Mouse (Mus musculus) ES-Bruce4 (cell line): ENCODE data around the gene Kcne4. TPM values are rescaled to one million over a fixed set of nuclear protein-coding genes. Genes with fewer than 3 reads are reported as not detected.

Experiments used
- H3K27ac ChIP-seq: 2 replicates; pipeline ENCODE4 v1.5.1; 2012; ENCODE audit warnings: low read length, inconsistent platforms; ENCODE audit not compliant: insufficient read depth
- H3K27me3 ChIP-seq: 2 replicates; pipeline ENCODE4 v1.6.1; 2012; ENCODE audit warnings: mild to moderate bottlenecking, low read length, inconsistent platforms; ENCODE audit not compliant: control insufficient read depth, poor library complexity, insufficient read depth, severe bottlenecking
- H3K36me3 ChIP-seq: 2 replicates; pipeline ENCODE4 v1.6.1; 2012; ENCODE audit warnings: inconsistent platforms, mild to moderate bottlenecking, low read length, moderate library complexity; ENCODE audit not compliant: control insufficient read depth, poor library complexity, insufficient read depth, severe bottlenecking
- H3K4me1 ChIP-seq: one replicate; pipeline ENCODE4 v1.8.1; 2011; ENCODE audit warnings: low read length; ENCODE audit not compliant: control insufficient read depth, insufficient read depth
- H3K4me3 ChIP-seq: 2 replicates; pipeline ENCODE4 v1.5.1; 2011; ENCODE audit warnings: low read depth, mild to moderate bottlenecking, low read length
- H3K9ac ChIP-seq: 2 replicates; pipeline ENCODE4 v1.6.1; 2012; ENCODE audit warnings: low read depth, mild to moderate bottlenecking, inconsistent platforms; ENCODE audit not compliant: poor library complexity, severe bottlenecking
- H3K9me3 ChIP-seq: replicated peaks from 2 replicates; pipeline ENCODE4 v1.6.1; 2012; ENCODE audit warnings: mild to moderate bottlenecking, low read length, inconsistent platforms; ENCODE audit not compliant: control insufficient read depth, poor library complexity, insufficient read depth, severe bottlenecking
- CTCF ChIP-seq: IDR thresholded peaks from one replicate; pipeline ENCODE4 v1.8.1; 2011; ENCODE audit warnings: low read depth, low read length
- EP300 ChIP-seq: IDR thresholded peaks from 2 replicates; pipeline ENCODE4 v1.6.1; 2011; ENCODE audit warnings: low read depth, low read length; ENCODE audit not compliant: insufficient read depth
- POLR2A ChIP-seq: IDR thresholded peaks from one replicate; pipeline ENCODE4 v1.8.1; 2011; ENCODE audit warnings: low read length; ENCODE audit not compliant: insufficient read depth
- polyA plus RNA-seq: library from polyadenylated mRNA; stranded (reverse); fragments of >200 nt; gene quantifications from 2 replicates; pipeline ENCODE4 v1.2.4, GENCODE M21; 2011; ENCODE audit warnings: low read depth; ENCODE audit not compliant: missing spikeins, insufficient read depth, insufficient read length

The Kcne4 gene
- polyA plus RNA-seq, 1 experiment, result not detected

DNA sequence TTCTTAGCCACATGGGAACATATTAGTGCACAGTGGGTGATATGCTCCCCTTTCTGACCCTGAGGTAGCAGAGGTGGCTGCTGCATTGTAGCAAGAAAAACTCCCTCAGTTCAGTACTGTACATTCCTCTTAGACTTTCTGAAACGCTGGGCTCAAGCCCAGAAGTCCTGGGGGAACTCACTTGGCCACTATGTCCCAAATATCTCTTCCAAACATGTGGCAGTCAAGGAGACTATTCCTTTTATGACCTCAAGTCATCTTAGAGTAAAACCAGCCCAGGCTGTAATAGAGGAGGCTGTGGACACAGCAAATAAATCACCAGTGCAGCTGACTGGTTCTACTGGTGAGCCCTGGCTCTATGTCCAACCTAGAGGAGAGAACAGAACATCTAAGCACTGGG lies 45.7 kb downstream of the Kcne4 start:
- TF ChIP-seq POLR2A (no peak), EP300 (no peak), CTCF (no peak)
- H3K27ac ChIP-seq, result no peak overlapping the region

DNA sequence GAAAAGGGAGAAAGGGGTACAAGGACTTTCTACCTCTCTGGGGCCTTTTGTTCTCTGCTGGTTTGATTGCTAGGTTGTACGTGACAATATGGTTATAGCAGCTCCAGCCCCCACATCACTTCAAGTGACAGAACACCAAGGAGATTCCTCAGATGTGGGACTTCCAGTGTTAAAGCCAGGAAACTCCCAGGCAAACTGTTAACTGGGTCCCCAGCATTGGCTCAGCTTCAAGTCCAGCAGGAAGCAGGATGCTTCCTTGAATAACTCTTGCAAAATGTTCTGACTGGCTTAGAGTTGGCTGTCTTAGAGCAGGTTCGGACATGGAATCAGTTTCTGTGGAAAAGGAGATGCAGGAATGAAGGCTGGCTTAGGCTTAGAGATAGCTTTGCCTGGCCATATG lies 47.3 kb downstream of the Kcne4 start:
- Histone ChIP-seq H3K9ac (no peak overlapping the region), H3K27me3 (no peaks in the 10 kb centered on the region)

More for the DNA sequence above, 45.7 kb downstream of the Kcne4 start:
- H3K36me3 ChIP-seq, result no peaks in the 10 kb centered on the region
- H3K4me1 ChIP-seq, result no peaks in the 10 kb centered on the region
- H3K27me3 ChIP-seq, result no peaks in the 10 kb centered on the region
- H3K4me3 ChIP-seq, result no peak overlapping the region
- no peak overlapping the region for H3K9ac ChIP-seq
- H3K9me3 ChIP-seq, result no peaks in the 10 kb centered on the region

DNA sequence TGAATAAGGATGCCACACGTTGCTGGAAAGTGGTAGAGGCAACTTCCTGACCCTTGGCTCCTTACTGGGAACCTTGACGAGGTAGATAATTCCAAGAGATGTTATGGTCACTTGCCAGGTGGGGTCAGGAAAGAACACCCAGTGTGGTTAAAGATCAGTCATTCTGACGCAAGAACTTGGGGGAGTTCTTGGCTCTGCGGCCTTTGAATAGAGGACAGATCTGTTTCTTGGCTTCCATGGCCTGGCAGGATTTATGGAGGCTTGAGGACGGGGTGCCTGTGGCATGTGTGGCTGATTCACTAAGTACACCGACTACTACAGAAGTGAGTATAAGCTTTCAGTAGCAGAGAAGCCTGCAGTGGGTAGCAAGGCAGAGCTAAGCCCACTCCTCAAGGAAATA lies 47.8 kb downstream of the Kcne4 start:
- no peak overlapping the region for H3K27ac ChIP-seq
- no peaks in the 10 kb centered on the region for H3K36me3 ChIP-seq

More for the DNA sequence above, 47.3 kb downstream of the Kcne4 start:
- no peak overlapping the region for H3K4me3 ChIP-seq
- H3K27ac ChIP-seq, result no peak overlapping the region
- no peak for TF ChIP-seq POLR2A
- no peak for TF ChIP-seq EP300
- no peak for TF ChIP-seq CTCF
- H3K4me1 ChIP-seq, result no peaks in the 10 kb centered on the region
- H3K36me3 ChIP-seq, result no peaks in the 10 kb centered on the region
- H3K9me3 ChIP-seq, result no peaks in the 10 kb centered on the region

GRCm38 (mm10) chr1:78864799-78865346 lies 48.3 kb downstream of the Kcne4 start:
- TF ChIP-seq EP300 (no peak), CTCF (no peak), POLR2A (no peak)
- H3K9me3 ChIP-seq, result no peaks in the 10 kb centered on the region
- H3K9ac ChIP-seq, result no peak overlapping the region
- no peaks in the 10 kb centered on the region for H3K4me1 ChIP-seq
- H3K4me3 ChIP-seq, result no peak overlapping the region
- no peaks in the 10 kb centered on the region for H3K36me3 ChIP-seq
- no peak overlapping the region for H3K27ac ChIP-seq
- H3K27me3 ChIP-seq, result no peaks in the 10 kb centered on the region

More for the DNA sequence above, 47.8 kb downstream of the Kcne4 start:
- Histone ChIP-seq H3K9ac (no peak overlapping the region), H3K4me3 (no peak overlapping the region), H3K9me3 (no peaks in the 10 kb centered on the region), H3K27me3 (no peaks in the 10 kb centered on the region), H3K4me1 (no peaks in the 10 kb centered on the region)
- TF ChIP-seq CTCF (no peak), EP300 (no peak), POLR2A (no peak)

DNA sequence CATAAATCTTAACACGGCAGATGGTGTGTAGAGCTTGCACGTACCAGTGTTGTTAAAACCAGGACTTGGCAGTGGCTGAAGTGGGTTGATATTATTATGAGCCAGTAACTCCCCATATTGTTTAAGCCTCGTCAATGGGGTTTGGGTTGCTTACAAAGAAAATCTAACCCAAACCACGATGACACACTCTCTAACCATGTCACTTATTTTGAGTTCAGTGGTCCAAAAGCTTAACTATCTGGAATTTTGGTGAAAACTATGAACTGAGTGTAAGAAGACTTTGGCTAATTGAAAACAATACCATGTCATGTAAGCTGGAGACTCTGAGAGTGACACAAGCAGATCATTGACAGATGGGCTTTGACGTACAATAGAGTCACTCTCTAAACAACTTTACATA lies 49.4 kb downstream of the Kcne4 start:
- Histone ChIP-seq H3K4me1 (no peaks in the 10 kb centered on the region), H3K27me3 (no peaks in the 10 kb centered on the region), H3K9ac (no peak overlapping the region), H3K4me3 (no peak overlapping the region), H3K27ac (no peak overlapping the region), H3K9me3 (no peaks in the 10 kb centered on the region), H3K36me3 (no peaks in the 10 kb centered on the region)
- no peak for TF ChIP-seq EP300
- TF ChIP-seq POLR2A, result no peak
- TF ChIP-seq CTCF, result no peak

GRCm38 (mm10) chr1:78866455-78866854 lies 49.9 kb downstream of the Kcne4 start:
- no peaks in the 10 kb centered on the region for H3K4me1 ChIP-seq
- no peak overlapping the region for H3K27ac ChIP-seq
- TF ChIP-seq POLR2A, result no peak
- no peak for TF ChIP-seq EP300
- TF ChIP-seq CTCF, result no peak
- no peaks in the 10 kb centered on the region for H3K36me3 ChIP-seq
- no peaks in the 10 kb centered on the region for H3K9me3 ChIP-seq
- H3K27me3 ChIP-seq, result no peaks in the 10 kb centered on the region
- H3K9ac ChIP-seq, result no peak overlapping the region
- no peak overlapping the region for H3K4me3 ChIP-seq

Other genes starting within 250 kb of the Kcne4 start
- 117 and 143 TPM in 2 replicates for gene Acsl3, start 158.9 kb upstream of the Kcne4 start, polyA plus RNA-seq
- 52.4 and 58.8 TPM in 2 replicates for gene Utp14b, start 158.7 kb upstream of the Kcne4 start, polyA plus RNA-seq